In the genomic region with DNA sequence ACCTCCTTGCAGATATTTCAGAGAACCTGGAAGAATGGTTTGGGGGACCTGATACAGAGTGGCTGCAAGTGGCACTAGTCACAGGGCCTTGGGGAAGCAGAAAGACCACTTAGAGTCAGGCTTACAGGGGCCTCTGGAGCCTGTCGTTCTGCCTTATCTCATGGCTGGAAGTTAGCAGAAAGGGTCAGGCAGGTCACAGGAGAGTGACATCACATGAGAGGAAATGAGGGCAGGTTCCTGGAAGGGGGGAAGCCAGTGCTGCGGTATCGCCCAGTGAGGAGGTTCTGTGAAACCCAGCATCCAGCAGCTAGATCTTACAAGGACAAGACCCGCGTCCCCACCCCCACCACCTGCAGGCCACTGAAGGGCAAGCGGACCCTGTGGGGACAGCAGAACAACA, we compare ENCODE assay signal across 12 mouse cellular contexts. TPM values are rescaled to one million over a fixed set of nuclear protein-coding genes. Genes with fewer than 3 reads are reported as not detected.
DNase-seq lines count a peak whose midpoint lies in the region; ATAC-seq and TF ChIP-seq lines count a peak whose summit lies in the region.
"Had no signal": no experiment of that assay in that cellular context is flagged by ENCODE, and none has a peak within 500 bp of the region (broad histone marks: within the 10 kb centered on the region; RNA-seq: fewer than 3 reads in every experiment).

No protein-coding gene starts in this region.

- H3K9me3 ChIP-seq in intestine, embryonic 16.5 days (ENCODE audit: control insufficient read depth, low read length) = no peaks in the 10 kb centered on the region
- H3K9me3 ChIP-seq in intestine, embryonic 15.5 days = no peaks in the 10 kb centered on the region
- H3K9me3 ChIP-seq in heart, embryonic 15.5 days (replicated peaks) = no peaks in the 10 kb centered on the region
- H3K9me3 ChIP-seq in liver, postnatal 0 days (ENCODE audit: low read length) = no peaks in the 10 kb centered on the region

- DNase-seq in liver, postnatal 0 days = no peak
- DNase-seq in retina, postnatal 1 day = no peak
- no peak for DNase-seq in spleen, postnatal 10 days (ENCODE audit: low spot score in 2 of 2)
- DNase-seq: gastrocnemius, postnatal 14 days; lung, postnatal 10 days; thymus, adult 18-20 months had no signal

- ATAC-seq in intestine, embryonic 16.5 days = no peak
- ATAC-seq in intestine, embryonic 15.5 days = no peak
- ATAC-seq in CD4-positive, CD25-positive, alpha-beta regulatory T cell, adult 4 months = peak; percentile 44
- no peak for ATAC-seq in heart, embryonic 15.5 days (replicated peaks; ENCODE audit: insufficient number of reproducible peaks, insufficient read depth, low FRiP score, low read depth)
- ATAC-seq in liver, postnatal 0 days = no peak
- no peak for ATAC-seq in megakaryocyte-erythroid progenitor cell, adult 5-6 weeks (replicated peaks; ENCODE audit: low FRiP score, low TSS enrichment, poor library complexity, severe bottlenecking)

- H3K4me2 ChIP-seq in intestine, embryonic 16.5 days (ENCODE audit: low read depth, low read length) = no peak overlapping the region
- H3K4me2 ChIP-seq in intestine, embryonic 15.5 days (replicated peaks) = no peak overlapping the region
- H3K4me2 ChIP-seq in heart, embryonic 15.5 days = no peak overlapping the region
- H3K4me2 ChIP-seq in liver, postnatal 0 days (ENCODE audit: low read depth, low read length) = no peak overlapping the region

- H3K36me3 ChIP-seq in intestine, embryonic 16.5 days (ENCODE audit: control insufficient read depth, insufficient read depth, low read length) = no peaks in the 10 kb centered on the region
- no peaks in the 10 kb centered on the region for H3K36me3 ChIP-seq in intestine, embryonic 15.5 days
- H3K36me3 ChIP-seq in heart, embryonic 15.5 days = no peaks in the 10 kb centered on the region
- peaks cover 6% of the 10 kb centered on the region for H3K36me3 ChIP-seq in liver, postnatal 0 days (replicated peaks; ENCODE audit: insufficient read depth, low read length)

- H3K27ac ChIP-seq in intestine, embryonic 16.5 days (ENCODE audit: low read length) = no peak overlapping the region
- no peak overlapping the region for H3K27ac ChIP-seq in intestine, embryonic 15.5 days
- H3K27ac ChIP-seq in heart, embryonic 15.5 days = peak overlapping the region; percentile 87
- peak overlapping the region; percentile 19 for H3K27ac ChIP-seq in liver, postnatal 0 days (ENCODE audit: low read depth)

- no peak for TF ChIP-seq CTCF in liver, postnatal 0 days (IDR thresholded peaks at IDR 0.05; ENCODE audit: low read depth)

- no peaks in the 10 kb centered on the region for H3K27me3 ChIP-seq in intestine, embryonic 16.5 days (replicated peaks; ENCODE audit: control insufficient read depth, insufficient read depth, low read length)
- H3K27me3 ChIP-seq in intestine, embryonic 15.5 days (replicated peaks) = no peaks in the 10 kb centered on the region; the same call in 1 of the 2 replicates
- H3K27me3 ChIP-seq in heart, embryonic 15.5 days = no peaks in the 10 kb centered on the region
- H3K27me3 ChIP-seq in liver, postnatal 0 days (ENCODE audit: insufficient read depth, low read length) = no peaks in the 10 kb centered on the region

- no peak for TF ChIP-seq EP300 in liver, postnatal 0 days (IDR thresholded peaks at IDR 0.05; ENCODE audit: low read depth)

- no peaks in the 10 kb centered on the region for H3K4me1 ChIP-seq in intestine, embryonic 16.5 days (ENCODE audit: control insufficient read depth, insufficient read depth, low read length)
- peaks cover 11% of the 10 kb centered on the region; the same call in 1 of the 2 replicates for H3K4me1 ChIP-seq in intestine, embryonic 15.5 days (replicated peaks)
- H3K4me1 ChIP-seq in heart, embryonic 15.5 days (replicated peaks) = peaks cover 33% of the 10 kb centered on the region
- peaks cover 17% of the 10 kb centered on the region for H3K4me1 ChIP-seq in liver, postnatal 0 days (ENCODE audit: insufficient read depth)

- peak overlapping the region; percentile 42; the same call in 1 of the 2 replicates for H3K9ac ChIP-seq in intestine, embryonic 16.5 days (ENCODE audit: low read depth, low read length)
- no peak overlapping the region for H3K9ac ChIP-seq in intestine, embryonic 15.5 days
- no peak overlapping the region for H3K9ac ChIP-seq in heart, embryonic 15.5 days
- H3K9ac ChIP-seq in liver, postnatal 0 days (replicated peaks) = no peak overlapping the region

- H3K4me3 ChIP-seq in intestine, embryonic 16.5 days (ENCODE audit: low read length) = no peak overlapping the region
- H3K4me3 ChIP-seq in intestine, embryonic 15.5 days (replicated peaks) = no peak overlapping the region
- H3K4me3 ChIP-seq in heart, embryonic 15.5 days = no peak overlapping the region
- H3K4me3 ChIP-seq in liver, postnatal 0 days (ENCODE audit: low read depth, low read length) = no peak overlapping the region
- H3K4me3 ChIP-seq: layer of hippocampus, adult 2 months had no signal

- 62% methylated on average over 6 of the region's 6 CpGs for WGBS in intestine, embryonic 16.5 days
- 50% methylated on average over 6 of the region's 6 CpGs for WGBS in intestine, embryonic 15.5 days
- 46% methylated on average over 6 of the region's 6 CpGs for WGBS in heart, embryonic 15.5 days
- 32% methylated on average over 6 of the region's 6 CpGs for WGBS in liver, postnatal 0 days (ENCODE audit: insufficient replicate concordance)

RNA-seq across cellular contexts. Expression of a gene that starts 19.3 kb away (rescaled TPM):
- polyA plus RNA-seq in intestine, embryonic 16.5 days (2015; fragmentation: Nextera tagmentation; extraction: Ambion mirVana) = 0.45 and 0.82 TPM in 2 replicates
- 0.39 and 0.54 TPM in 2 replicates for polyA plus RNA-seq in intestine, embryonic 15.5 days (2015; fragmentation: Nextera tagmentation; extraction: Ambion mirVana)
- not detected for polyA plus RNA-seq in CD4-positive, CD25-positive, alpha-beta regulatory T cell, adult 4 months (2017; shearing (Covaris generic))
- polyA plus RNA-seq in heart, embryonic 15.5 days (2015; fragmentation: Nextera tagmentation; extraction: Ambion mirVana) = 0.21 and 0.60 TPM in 2 replicates
- polyA plus RNA-seq in liver, postnatal 0 days (2015; fragmentation: Nextera tagmentation; extraction: Ambion mirVana) = 73.4 and 80.3 TPM in 2 replicates
- total RNA-seq in megakaryocyte-erythroid progenitor cell, adult 5-6 weeks (2014; fragmentation: Nextera tagmentation) = 0.96 TPM in 1 of 2 replicates, not detected in the other
- total RNA-seq in megakaryocyte-erythroid progenitor cell, adult 5-6 weeks (2017) = 0.46 TPM in 1 of 2 replicates, not detected in the other
- total RNA-seq: gastrocnemius, postnatal 14 days had no signal

RNA-seq across cellular contexts. Expression of a gene that starts 20.8 kb away (rescaled TPM):
- polyA plus RNA-seq in intestine, embryonic 16.5 days (2015; fragmentation: Nextera tagmentation; extraction: Ambion mirVana) = 20.2 and 23.6 TPM in 2 replicates
- polyA plus RNA-seq in intestine, embryonic 15.5 days (2015; fragmentation: Nextera tagmentation; extraction: Ambion mirVana) = 28.7 and 31.0 TPM in 2 replicates
- 1 to 10 TPM; 5.1 to 5.5 TPM for polyA plus RNA-seq in CD4-positive, CD25-positive, alpha-beta regulatory T cell, adult 4 months (2017; shearing (Covaris generic))
- 19.1 and 28.5 TPM in 2 replicates for polyA plus RNA-seq in heart, embryonic 15.5 days (2015; fragmentation: Nextera tagmentation; extraction: Ambion mirVana)
- polyA plus RNA-seq in liver, postnatal 0 days (2015; fragmentation: Nextera tagmentation; extraction: Ambion mirVana) = 6.0 and 6.1 TPM in 2 replicates
- total RNA-seq in megakaryocyte-erythroid progenitor cell, adult 5-6 weeks (2014; fragmentation: Nextera tagmentation) = 0.82 TPM in 1 of 2 replicates, not detected in the other
- total RNA-seq in megakaryocyte-erythroid progenitor cell, adult 5-6 weeks (2017) = 2.2 TPM in 1 of 2 replicates, not detected in the other

RNA-seq across cellular contexts. Expression of a gene that starts 42.9 kb away (rescaled TPM):
- polyA plus RNA-seq in intestine, embryonic 16.5 days (2015; fragmentation: Nextera tagmentation; extraction: Ambion mirVana) = 3.0 and 3.4 TPM in 2 replicates
- 2.6 and 3.1 TPM in 2 replicates for polyA plus RNA-seq in intestine, embryonic 15.5 days (2015; fragmentation: Nextera tagmentation; extraction: Ambion mirVana)
- polyA plus RNA-seq in CD4-positive, CD25-positive, alpha-beta regulatory T cell, adult 4 months (2017; shearing (Covaris generic)) = 1 to 10 TPM; 1.2 to 5.7 TPM
- polyA plus RNA-seq in heart, embryonic 15.5 days (2015; fragmentation: Nextera tagmentation; extraction: Ambion mirVana) = 1.3 and 1.5 TPM in 2 replicates
- 4.3 and 7.0 TPM in 2 replicates for polyA plus RNA-seq in liver, postnatal 0 days (2015; fragmentation: Nextera tagmentation; extraction: Ambion mirVana)
- total RNA-seq in megakaryocyte-erythroid progenitor cell, adult 5-6 weeks (2014; fragmentation: Nextera tagmentation) = 18.7 and 23.2 TPM in 2 replicates
- total RNA-seq in megakaryocyte-erythroid progenitor cell, adult 5-6 weeks (2017) = 37.0 and 41.1 TPM in 2 replicates

RNA-seq across cellular contexts. Expression of a gene that starts 43.4 kb away (rescaled TPM):
- 62.9 and 68.1 TPM in 2 replicates for polyA plus RNA-seq in intestine, embryonic 16.5 days (2015; fragmentation: Nextera tagmentation; extraction: Ambion mirVana)
- 33.4 and 45.0 TPM in 2 replicates for polyA plus RNA-seq in intestine, embryonic 15.5 days (2015; fragmentation: Nextera tagmentation; extraction: Ambion mirVana)
- polyA plus RNA-seq in CD4-positive, CD25-positive, alpha-beta regulatory T cell, adult 4 months (2017; shearing (Covaris generic)) = 1 to 10 TPM; 1.6 to 2.8 TPM
- 22.6 and 38.7 TPM in 2 replicates for polyA plus RNA-seq in heart, embryonic 15.5 days (2015; fragmentation: Nextera tagmentation; extraction: Ambion mirVana)
- polyA plus RNA-seq in liver, postnatal 0 days (2015; fragmentation: Nextera tagmentation; extraction: Ambion mirVana) = 361 and 363 TPM in 2 replicates
- total RNA-seq in megakaryocyte-erythroid progenitor cell, adult 5-6 weeks (2014; fragmentation: Nextera tagmentation) = 6.4 and 10.2 TPM in 2 replicates
- 0.80 and 2.1 TPM in 2 replicates for total RNA-seq in megakaryocyte-erythroid progenitor cell, adult 5-6 weeks (2017)

RNA-seq across cellular contexts. Expression of a gene that starts 45.9 kb away (rescaled TPM):
- 1.8 and 2.1 TPM in 2 replicates for polyA plus RNA-seq in intestine, embryonic 16.5 days (2015; fragmentation: Nextera tagmentation; extraction: Ambion mirVana)
- 1.2 and 1.4 TPM in 2 replicates for polyA plus RNA-seq in intestine, embryonic 15.5 days (2015; fragmentation: Nextera tagmentation; extraction: Ambion mirVana)
- polyA plus RNA-seq in CD4-positive, CD25-positive, alpha-beta regulatory T cell, adult 4 months (2017; shearing (Covaris generic)) = 100 to 1,000 TPM; 529 to 771 TPM
- 0.30 and 1.9 TPM in 2 replicates for polyA plus RNA-seq in heart, embryonic 15.5 days (2015; fragmentation: Nextera tagmentation; extraction: Ambion mirVana)
- polyA plus RNA-seq in liver, postnatal 0 days (2015; fragmentation: Nextera tagmentation; extraction: Ambion mirVana) = 2.0 and 2.1 TPM in 2 replicates
- 8.6 and 18.4 TPM in 2 replicates for total RNA-seq in megakaryocyte-erythroid progenitor cell, adult 5-6 weeks (2014; fragmentation: Nextera tagmentation)
- 0.88 and 9.5 TPM in 2 replicates for total RNA-seq in megakaryocyte-erythroid progenitor cell, adult 5-6 weeks (2017)
- total RNA-seq: gastrocnemius, postnatal 14 days had no signal

Comparison
In these comparisons a context has a peak if more than half of its experiments do, and no peak if none do; other contexts are left out.
1. H3K27ac ChIP-seq: peak in heart, embryonic 15.5 days (single experiment) and liver, postnatal 0 days (single experiment); none in intestine, embryonic 16.5 days (single experiment) and intestine, embryonic 15.5 days (single experiment).
2. RNA of a gene that starts 19.3 kb away (polyA plus RNA-seq): 73.4 to 80.3 TPM in liver, postnatal 0 days; 0.45 to 0.82 TPM in intestine, embryonic 16.5 days, 0.39 to 0.54 TPM in intestine, embryonic 15.5 days, 0.21 to 0.60 TPM in heart, embryonic 15.5 days and not detected in CD4-positive, CD25-positive, alpha-beta regulatory T cell, adult 4 months; every median in the first group is over 10 times any median in the second.